Mouse (Mus musculus): ENCODE results near the gene Nod2. TPM values are rescaled to one million over a fixed set of nuclear protein-coding genes. Genes with fewer than 3 reads are reported as not detected.
"Not testable (repeated sequence)": the region's sequence is repeated elsewhere in the genome, so short reads cannot be mapped to it uniquely, and the experiment has no call there.

Nod2 gene
- polyA plus RNA-seq, 1 experiment from 2014 or later = 0.21 TPM

DNA sequence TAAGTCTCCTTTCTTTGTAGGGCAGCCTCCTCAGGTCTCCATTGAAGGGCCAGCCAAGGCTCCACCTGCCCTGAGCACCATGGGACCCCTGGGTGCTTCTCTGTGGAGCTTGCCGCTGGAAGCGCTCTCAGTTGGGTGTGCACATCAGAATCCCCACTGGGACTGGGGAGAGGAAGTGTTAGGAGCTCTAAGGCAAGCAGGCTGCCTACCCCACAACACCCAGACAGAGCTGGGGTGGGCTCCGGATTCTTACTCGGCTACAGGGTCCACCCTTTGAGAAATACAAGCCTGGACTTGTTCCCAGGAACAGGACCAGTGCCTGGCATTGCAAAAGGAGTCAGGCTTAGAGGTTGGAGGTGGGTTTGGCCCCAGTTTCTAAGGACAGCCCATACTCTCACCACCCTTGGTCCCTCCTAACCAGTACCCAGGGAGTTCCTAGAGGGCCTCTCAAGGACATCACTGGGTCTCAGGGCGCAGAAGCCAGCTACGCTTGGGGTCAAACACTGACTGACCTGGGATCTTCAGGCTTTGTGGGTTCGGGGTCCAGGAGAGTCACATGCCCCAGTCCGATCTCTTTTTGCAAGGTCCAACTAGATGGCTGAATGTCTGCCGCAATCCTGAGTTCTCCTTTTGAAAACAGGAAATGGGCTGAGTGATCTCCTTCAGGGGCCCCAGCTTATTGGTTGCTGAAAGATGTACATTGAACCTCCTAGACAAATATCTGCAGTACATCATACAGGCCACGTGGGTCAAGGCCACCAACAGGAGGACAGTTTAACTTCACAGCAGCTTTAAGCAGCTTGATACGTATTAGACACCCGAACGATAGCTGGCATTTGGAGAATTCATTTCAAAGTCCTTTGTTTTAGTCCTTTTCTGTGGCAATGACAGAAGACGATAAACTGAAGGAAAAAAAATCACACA lies 11.4 kb upstream of the Nod2 start, which contains the start of gene Snx20:
Gene Snx20, minus strand, starts transcription at position 655 of the 924 bp plus-strand sequence.
- Histone ChIP-seq H3K4me2 (peak within 1 kb of the TSS; percentile 14), H3K27ac (no peak within 1 kb of the TSS), H3K4me1 (no peaks in the 10 kb centered on the region; the same call in 1 of the 2 replicates), H3K36me3 (no peaks in the 10 kb centered on the region), H3K9me3 (no peaks in the 10 kb centered on the region), H3K4me3 (peak within 1 kb of the TSS; percentile 6; the same call in 1 of the 2 replicates), H3K27me3 (no peaks in the 10 kb centered on the region), H3K9ac (no peak within 1 kb of the TSS)
- WGBS = 61% methylated on average over 14 of the region's 14 CpGs
- peak; percentile 25; the same call in 1 of the 2 replicates for ATAC-seq (ENCODE audit: borderline replicate concordance, extremely low read depth, low FRiP score, low TSS enrichment)

DNA sequence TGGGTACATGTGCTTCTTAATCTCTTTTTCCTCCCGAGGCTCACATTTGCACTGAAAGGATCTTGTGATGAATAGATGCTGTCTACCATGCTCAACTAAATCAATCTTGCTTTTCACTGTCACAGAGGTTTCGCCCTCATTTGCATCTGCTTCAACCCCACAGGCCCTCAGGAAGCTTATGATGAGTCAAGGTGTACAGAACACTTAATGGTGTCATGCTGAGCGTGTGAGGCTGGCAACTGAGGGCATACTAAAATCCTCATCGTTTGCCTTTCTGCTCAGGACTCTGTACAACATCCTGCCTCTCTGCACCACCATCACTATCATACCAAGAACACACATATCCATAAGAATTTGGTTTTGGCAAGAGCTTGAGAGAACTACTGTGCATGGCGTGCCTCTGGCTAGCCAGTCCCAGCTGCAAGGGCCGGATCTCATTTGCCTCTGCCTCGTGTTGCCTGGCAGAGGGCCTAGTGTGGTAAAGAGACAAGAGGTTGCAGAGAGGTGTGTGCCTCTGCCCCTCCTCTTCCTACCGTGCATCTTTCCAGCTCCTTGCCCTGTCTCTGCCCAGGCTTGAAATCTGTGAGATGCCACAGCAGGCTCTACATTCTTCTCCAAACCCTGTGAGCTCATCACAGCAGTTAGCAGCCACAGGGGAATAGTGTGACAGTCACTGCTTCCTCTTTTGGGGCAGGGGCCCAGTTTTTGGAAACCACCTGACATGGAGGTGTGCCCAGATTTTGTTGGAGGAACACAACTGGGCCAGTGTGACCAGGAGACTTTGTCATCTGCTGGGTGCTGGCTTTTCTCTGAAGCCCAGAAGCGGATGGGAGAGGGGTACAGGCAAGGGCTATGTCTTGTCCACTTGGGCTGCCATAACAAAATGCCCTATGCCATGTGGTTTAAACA lies 9.8 kb upstream of the Nod2 start:
- Histone ChIP-seq H3K4me3 (no peak overlapping the region), H3K27ac (no peak overlapping the region), H3K4me2 (no peak overlapping the region), H3K4me1 (no peaks in the 10 kb centered on the region; the same call in 1 of the 2 replicates), H3K9me3 (no peaks in the 10 kb centered on the region), H3K36me3 (no peaks in the 10 kb centered on the region), H3K9ac (no peak overlapping the region), H3K27me3 (no peaks in the 10 kb centered on the region)
- no peak for ATAC-seq (ENCODE audit: borderline replicate concordance, extremely low read depth, low FRiP score, low TSS enrichment)
- 67% methylated on average over 9 of the region's 9 CpGs for WGBS

DNA sequence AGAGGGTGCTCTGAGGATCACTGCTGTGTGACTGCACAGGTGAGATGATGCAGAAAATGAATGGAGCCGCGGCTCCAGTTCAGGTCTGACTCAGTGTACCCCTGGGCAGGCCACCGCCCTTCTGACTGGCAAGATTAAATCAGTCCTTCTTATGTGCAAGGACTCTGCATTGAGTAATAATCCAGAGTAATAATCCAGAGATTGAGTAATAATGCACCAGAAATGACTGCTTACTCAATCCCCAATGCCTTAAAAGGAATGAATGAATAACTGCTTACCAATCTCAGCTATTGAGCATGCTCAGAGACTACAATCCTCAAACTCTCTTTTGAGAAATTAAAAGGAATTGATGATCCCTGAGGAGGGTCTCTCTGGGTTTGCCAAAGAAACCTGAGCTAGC lies 8.2 kb upstream of the Nod2 start:
- no peaks in the 10 kb centered on the region for H3K9me3 ChIP-seq
- no peak for ATAC-seq (ENCODE audit: borderline replicate concordance, extremely low read depth, low FRiP score, low TSS enrichment)
- no peaks in the 10 kb centered on the region for H3K27me3 ChIP-seq
- no peak overlapping the region for H3K27ac ChIP-seq
- H3K4me2 ChIP-seq = no peak overlapping the region
- H3K4me1 ChIP-seq = no peaks in the 10 kb centered on the region; the same call in 1 of the 2 replicates
- no peaks in the 10 kb centered on the region for H3K36me3 ChIP-seq
- no peak overlapping the region for H3K9ac ChIP-seq
- H3K4me3 ChIP-seq = no peak overlapping the region
- WGBS = 95% methylated on average over 3 of the region's 3 CpGs

DNA sequence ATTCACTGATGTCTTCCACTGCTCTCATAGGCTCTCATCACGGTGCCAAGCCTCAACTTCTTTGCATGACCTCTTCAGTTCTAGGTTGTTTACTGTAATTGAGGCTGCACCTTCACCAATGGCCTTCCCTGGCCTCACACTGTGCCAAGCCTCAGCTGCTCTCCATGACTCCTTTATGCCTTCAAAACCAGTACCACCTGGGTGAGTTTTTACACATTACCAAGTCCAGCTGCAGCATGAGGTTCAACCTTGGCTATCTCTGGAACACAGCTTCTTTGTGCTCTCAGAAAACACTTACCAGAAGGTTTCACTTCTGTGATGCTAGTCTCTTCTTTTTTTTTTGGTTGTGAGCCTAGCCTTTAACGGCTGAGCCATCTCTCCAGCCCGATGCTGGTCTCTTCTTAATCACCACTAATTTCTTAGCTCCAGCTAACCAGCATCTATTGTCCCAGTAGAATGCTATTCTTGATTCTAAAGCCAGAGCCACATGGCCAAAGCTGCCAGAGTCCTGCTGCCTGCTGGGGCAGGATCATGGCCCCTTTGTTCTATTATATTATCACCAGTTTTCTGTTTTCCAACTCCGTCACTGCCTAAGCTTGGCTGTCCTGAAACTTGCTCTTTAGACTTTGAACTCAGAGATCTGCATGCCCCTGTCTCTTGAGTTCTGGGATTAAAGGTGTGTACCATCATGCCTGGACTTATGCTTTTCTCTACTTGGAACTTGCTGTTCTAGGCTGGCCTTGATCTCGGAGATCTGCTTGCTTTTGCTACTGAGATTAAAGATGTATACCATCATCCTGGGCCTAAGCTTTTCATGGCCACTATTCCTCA lies 4.2 kb upstream of the Nod2 start:
- H3K4me2 ChIP-seq = no peak overlapping the region
- no peak overlapping the region for H3K9ac ChIP-seq
- no peaks in the 10 kb centered on the region for H3K9me3 ChIP-seq
- H3K4me1 ChIP-seq = peaks cover 5% of the 10 kb centered on the region
- WGBS = 81% methylated on average over 5 of the region's 5 CpGs
- H3K36me3 ChIP-seq = no peaks in the 10 kb centered on the region
- peaks cover under 1% of the 10 kb centered on the region; the same call in 1 of the 2 replicates for H3K27me3 ChIP-seq
- no peak overlapping the region for H3K27ac ChIP-seq
- no peak overlapping the region for H3K4me3 ChIP-seq
- ATAC-seq (ENCODE audit: borderline replicate concordance, extremely low read depth, low FRiP score, low TSS enrichment) = no peak

DNA sequence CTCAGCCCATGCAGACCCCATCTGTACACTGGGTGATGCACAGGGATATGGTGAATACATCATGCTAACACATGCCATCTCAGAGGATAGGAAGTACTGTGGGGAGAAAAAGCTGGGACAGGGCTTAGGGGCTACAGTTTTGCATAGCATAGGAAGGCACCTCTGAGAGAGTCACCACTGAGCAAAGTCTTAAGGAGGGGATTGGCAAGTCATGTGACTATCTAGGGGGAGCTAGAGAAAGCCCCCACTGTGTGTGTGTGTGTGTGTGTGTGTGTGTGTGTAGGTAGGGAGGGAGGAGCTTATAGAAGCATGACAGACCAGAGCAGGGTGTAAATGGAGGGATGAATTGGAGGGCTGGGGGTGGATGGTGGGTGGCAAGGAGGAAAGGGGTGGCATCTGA lies 1.2 kb downstream of the Nod2 start:
- Histone ChIP-seq H3K4me2 (no peak overlapping the region), H3K4me3 (no peak overlapping the region), H3K4me1 (peaks cover 5% of the 10 kb centered on the region), H3K9ac (no peak overlapping the region), H3K27me3 (peaks cover 8% of the 10 kb centered on the region; the same call in 1 of the 2 replicates), H3K9me3 (no peaks in the 10 kb centered on the region), H3K27ac (no peak overlapping the region), H3K36me3 (no peaks in the 10 kb centered on the region)
- ATAC-seq (ENCODE audit: borderline replicate concordance, extremely low read depth, low FRiP score, low TSS enrichment) = no peak

DNA sequence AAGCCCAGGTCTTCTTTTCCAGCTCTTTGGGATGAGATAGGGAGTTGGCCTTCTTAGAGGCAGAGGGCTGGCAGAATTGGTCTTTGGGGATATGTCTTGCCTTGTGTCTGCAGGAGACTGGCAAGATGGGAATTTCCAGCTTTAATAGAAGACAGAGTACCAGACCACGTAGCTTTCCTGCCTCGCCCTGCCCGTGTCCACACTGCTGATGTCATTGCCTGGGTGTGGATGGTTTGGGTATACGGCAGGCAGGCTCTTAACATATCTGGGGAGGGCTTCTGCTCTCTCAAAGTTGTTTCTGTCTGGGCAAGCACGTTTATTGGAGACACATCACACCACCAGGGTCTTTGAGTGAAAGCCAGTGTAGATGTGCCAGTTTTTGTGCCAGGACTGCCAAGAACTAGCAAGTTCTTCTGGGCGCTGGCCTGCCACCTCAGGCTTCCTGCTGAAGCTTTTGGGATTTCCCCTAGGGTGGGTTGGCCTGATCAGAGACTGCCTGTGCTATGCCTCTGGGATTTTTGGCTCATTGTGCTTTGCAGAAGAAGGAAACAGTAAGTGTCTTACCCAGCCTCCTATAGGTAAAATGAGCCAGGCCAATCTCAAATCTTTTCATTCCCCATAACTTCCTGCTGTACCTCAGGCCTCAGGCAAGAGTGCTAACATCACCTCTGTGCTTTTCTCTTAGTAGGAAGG lies 3.0 kb downstream of the Nod2 start:
- Histone ChIP-seq H3K27ac (no peak overlapping the region), H3K9me3 (no peaks in the 10 kb centered on the region), H3K9ac (no peak overlapping the region), H3K36me3 (no peaks in the 10 kb centered on the region), H3K4me3 (no peak overlapping the region), H3K27me3 (peaks cover 8% of the 10 kb centered on the region; the same call in 1 of the 2 replicates), H3K4me1 (peaks cover 5% of the 10 kb centered on the region), H3K4me2 (no peak overlapping the region)
- no peak for ATAC-seq (ENCODE audit: borderline replicate concordance, extremely low read depth, low FRiP score, low TSS enrichment)
- 72% methylated on average over 6 of the region's 6 CpGs for WGBS

DNA sequence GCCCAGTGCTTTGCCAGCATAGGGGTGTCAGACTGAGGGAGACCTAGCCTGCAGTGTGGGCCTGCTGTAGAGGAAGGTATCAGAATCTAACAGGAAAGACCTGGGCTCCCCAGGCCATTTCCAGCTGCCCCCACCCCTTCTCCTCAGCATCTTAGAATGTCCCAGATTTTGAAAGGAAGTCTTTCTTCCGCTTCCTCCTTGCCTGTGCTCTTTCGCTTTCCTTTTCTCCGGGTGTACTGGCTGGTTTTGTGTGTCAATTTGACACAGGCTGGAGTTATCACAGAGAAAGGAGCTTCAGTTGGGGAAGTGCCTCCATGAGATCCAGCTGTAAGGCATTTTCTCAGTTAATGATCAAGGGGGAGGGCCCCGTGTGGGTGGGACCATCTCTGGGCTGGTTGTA lies 4.0 kb downstream of the Nod2 start:
- H3K9ac ChIP-seq; H3K9me3 ChIP-seq; H3K4me3 ChIP-seq; H3K36me3 ChIP-seq; H3K4me2 ChIP-seq; H3K27me3 ChIP-seq; H3K27ac ChIP-seq; H3K4me1 ChIP-seq; ATAC-seq (ENCODE audit: borderline replicate concordance, extremely low read depth, low FRiP score, low TSS enrichment): not testable (repeated sequence)
- WGBS = 53% methylated on average over 4 of the region's 4 CpGs

DNA sequence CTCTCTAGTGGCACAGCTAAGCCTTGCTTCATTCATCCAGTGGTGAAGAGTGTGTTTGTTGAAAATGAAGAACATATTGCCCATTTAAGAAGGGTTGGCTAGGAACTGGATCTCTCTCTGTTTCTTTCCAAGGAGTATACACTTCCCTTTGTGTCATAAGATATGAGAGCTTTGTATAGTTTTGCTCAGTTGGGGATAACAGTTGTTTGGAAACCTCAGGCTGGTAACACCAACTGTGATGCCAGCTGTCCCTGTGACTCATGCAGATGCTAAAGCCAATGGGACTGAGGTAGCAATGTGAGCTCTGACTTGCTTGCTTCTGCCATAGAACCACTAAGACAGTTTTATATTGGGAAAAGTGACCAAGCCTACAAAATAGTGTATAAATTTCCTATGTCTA lies 8.2 kb downstream of the Nod2 start:
- no peaks in the 10 kb centered on the region for H3K4me1 ChIP-seq
- H3K9ac ChIP-seq = no peak overlapping the region
- H3K4me3 ChIP-seq = no peak overlapping the region
- ATAC-seq (ENCODE audit: borderline replicate concordance, extremely low read depth, low FRiP score, low TSS enrichment) = no peak
- no peaks in the 10 kb centered on the region for H3K27me3 ChIP-seq
- H3K9me3 ChIP-seq = no peaks in the 10 kb centered on the region
- no peaks in the 10 kb centered on the region for H3K36me3 ChIP-seq
- no peak overlapping the region for H3K4me2 ChIP-seq
- H3K27ac ChIP-seq = no peak overlapping the region

DNA sequence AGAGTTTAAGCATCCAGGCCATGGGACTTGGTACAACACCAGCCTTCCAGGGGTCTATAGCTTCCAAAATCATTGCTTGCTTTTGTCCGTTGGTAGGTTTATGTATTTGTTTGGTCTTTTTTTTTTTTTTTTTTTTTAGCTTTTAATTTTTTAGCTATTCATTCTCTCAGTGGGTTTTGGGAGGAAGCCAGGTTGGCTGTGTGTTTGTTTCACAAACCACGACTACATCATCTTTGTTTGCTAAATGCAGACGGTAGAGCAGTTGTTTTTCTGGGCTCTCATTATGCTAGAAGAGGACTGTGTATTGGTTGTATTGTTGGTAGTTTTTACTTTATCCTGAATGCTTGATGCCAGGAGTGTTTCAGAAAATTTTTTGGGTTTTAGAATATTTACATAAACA lies 12.8 kb downstream of the Nod2 start:
- Histone ChIP-seq H3K9me3 (no peaks in the 10 kb centered on the region), H3K9ac (no peak overlapping the region), H3K36me3 (no peaks in the 10 kb centered on the region), H3K27me3 (no peaks in the 10 kb centered on the region), H3K27ac (no peak overlapping the region), H3K4me3 (no peak overlapping the region), H3K4me1 (no peaks in the 10 kb centered on the region), H3K4me2 (no peak overlapping the region)
- WGBS = 64% methylated on average over 3 of the region's 3 CpGs
- no peak for ATAC-seq (ENCODE audit: borderline replicate concordance, extremely low read depth, low FRiP score, low TSS enrichment)

DNA sequence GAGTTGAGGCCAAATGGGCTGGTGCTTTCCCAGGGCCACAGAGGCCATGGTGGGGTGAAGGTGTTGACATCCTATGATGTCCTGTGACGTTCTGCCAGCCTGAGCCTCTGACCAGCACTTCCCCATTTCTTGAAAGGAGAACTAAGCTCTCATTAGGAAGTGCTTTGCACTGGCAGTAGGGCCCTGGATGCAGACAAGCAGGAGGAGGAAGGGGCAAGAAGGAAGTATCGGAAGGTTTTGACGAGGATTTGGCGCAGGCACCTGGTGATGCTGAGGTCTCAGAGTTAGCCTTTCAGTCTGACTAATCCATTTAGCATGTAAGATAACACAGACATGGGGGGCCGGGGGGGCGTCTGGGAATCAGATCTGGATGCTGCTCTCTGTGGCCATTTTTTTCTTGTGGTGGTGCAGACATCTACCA lies 15.3 kb downstream of the Nod2 start:
- Histone ChIP-seq H3K36me3 (no peaks in the 10 kb centered on the region), H3K4me3 (no peak overlapping the region), H3K9ac (no peak overlapping the region), H3K27me3 (no peaks in the 10 kb centered on the region), H3K9me3 (no peaks in the 10 kb centered on the region), H3K4me2 (no peak overlapping the region), H3K27ac (no peak overlapping the region), H3K4me1 (no peaks in the 10 kb centered on the region)
- 63% methylated on average over 6 of the region's 6 CpGs for WGBS
- no peak for ATAC-seq (ENCODE audit: borderline replicate concordance, extremely low read depth, low FRiP score, low TSS enrichment)

DNA sequence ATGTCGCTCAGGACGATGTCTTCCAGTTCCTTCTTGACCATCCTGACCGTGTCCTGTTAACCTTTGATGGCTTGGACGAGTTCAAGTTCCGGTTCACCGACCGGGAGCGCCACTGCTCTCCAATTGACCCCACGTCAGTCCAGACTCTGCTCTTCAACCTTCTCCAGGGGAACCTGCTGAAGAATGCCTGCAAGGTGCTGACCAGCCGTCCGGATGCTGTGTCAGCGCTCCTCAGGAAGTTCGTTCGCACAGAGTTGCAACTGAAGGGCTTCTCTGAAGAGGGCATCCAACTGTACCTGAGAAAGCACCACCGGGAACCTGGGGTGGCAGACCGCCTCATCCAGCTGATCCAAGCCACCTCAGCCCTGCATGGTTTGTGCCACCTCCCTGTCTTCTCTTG lies 17.0 kb downstream of the Nod2 start:
- no peak for ATAC-seq (ENCODE audit: borderline replicate concordance, extremely low read depth, low FRiP score, low TSS enrichment)
- no peak overlapping the region for H3K4me2 ChIP-seq
- no peaks in the 10 kb centered on the region for H3K4me1 ChIP-seq
- no peaks in the 10 kb centered on the region for H3K9me3 ChIP-seq
- H3K27me3 ChIP-seq = no peaks in the 10 kb centered on the region
- H3K36me3 ChIP-seq = no peaks in the 10 kb centered on the region
- no peak overlapping the region for H3K27ac ChIP-seq
- H3K4me3 ChIP-seq = no peak overlapping the region
- 74% methylated on average over 16 of the region's 16 CpGs for WGBS
- no peak overlapping the region for H3K9ac ChIP-seq
